Mouse (Mus musculus) right cerebral cortex, adult 2 months (tissue): ENCODE data around the gene Fam209.
A peak's percentile ranks its signal among the peaks of the same experiment; 100 is the strongest.

ENCODE experiments used
- DNase-seq, 2 experiments: peaks; one replicate each; pipeline ENCODE4 v3.0.0; 2021 to 2022; ENCODE audit warnings: low spot score in 2 of 2

Fam209 gene

DNA sequence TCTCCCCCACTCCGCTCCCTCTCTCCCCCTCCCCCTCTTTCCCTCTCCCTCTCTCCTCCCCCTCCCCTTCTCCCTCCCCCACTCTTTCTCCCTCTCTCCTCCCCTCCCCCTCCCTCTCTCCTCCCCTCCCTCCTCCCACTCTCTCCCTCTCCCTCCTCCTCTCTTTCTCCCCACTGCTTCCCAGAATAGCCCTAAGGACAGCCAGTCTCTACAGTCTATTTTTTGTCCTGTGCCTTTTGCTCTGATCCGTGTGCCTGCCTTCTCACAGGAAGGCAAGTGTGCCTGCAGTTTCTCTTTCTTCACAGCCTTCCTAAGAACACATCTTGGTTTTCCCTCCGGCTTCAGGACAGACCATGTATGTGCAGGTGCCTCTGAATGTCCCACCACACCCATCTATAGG is 5.0 kb downstream of the Fam209 start:
- no peak for DNase-seq

- DNase-seq: peak; percentile 65 to 66
Observed at GRCm38 (mm10) chr2:172477860-172478259, 5.5 kb downstream of the Fam209 start.

GRCm38 (mm10) chr2:172480296-172480695 is 8.0 kb downstream of the Fam209 start:
- DNase-seq: no peak

DNA sequence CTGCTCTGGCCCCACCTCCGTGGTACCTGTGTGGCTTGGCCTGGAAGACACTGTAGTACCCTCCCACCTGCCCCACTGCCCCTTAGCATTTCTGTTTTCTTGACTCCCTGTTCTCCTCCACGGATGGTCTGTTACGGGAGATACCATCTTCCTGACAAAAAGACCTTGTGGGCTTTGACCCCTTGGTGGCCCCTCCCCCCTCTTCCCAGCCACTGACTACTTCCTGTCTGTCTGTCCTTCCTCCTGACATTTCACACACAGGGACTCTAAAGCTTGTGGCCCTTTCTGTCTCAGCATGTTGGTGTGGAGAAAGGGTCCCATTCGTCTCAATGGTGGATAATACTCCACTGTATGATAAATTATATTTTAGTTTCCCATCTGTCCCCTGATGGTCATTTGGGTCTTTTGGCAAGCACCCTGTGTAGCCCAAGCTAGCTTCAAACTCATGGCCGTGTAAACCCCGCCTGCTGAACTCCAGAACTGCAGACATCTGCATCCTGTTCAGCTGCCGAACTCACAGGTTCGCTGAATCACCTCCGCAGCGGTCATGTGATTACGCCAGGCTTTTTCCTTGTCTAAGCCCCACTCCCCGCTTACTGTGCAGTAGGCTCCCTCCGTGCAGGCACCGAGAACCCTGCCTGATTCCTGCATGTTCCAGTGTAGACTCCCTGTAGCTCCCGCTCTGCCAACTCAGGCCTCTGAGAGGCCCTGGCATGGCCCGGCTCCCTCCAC is 9.5 kb downstream of the Fam209 start:
- DNase-seq: no peak

DNA sequence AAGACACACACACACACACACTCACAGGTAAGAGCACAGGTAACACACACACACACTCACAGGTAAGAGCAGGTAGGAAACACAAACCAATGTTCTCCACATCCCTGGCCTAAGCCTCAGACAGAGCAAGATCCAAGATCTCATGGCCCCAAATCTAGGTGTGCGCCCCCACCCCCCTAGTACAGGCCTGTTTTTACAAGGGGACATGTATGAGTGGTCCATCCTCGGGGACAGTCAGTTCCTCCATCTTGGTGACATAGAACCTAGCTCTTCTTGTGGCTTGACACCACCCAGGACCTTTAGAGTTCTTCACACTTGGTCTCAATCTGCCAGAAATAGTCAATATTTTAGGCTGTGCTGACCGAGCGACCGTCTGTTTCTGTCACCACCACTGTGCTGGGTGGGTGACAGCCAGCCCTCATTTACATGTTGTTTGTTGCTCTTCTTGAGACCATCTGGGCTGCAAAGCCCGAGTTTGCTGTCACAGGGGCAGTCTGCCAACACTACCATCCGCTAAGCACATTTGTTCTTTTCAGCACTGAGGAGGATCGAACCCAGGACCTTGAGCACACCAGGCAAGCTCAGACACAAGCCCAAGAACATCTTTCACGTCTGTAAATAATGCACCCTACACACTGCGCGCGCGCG is 11.6 kb downstream of the Fam209 start:
- no peak for DNase-seq

DNA sequence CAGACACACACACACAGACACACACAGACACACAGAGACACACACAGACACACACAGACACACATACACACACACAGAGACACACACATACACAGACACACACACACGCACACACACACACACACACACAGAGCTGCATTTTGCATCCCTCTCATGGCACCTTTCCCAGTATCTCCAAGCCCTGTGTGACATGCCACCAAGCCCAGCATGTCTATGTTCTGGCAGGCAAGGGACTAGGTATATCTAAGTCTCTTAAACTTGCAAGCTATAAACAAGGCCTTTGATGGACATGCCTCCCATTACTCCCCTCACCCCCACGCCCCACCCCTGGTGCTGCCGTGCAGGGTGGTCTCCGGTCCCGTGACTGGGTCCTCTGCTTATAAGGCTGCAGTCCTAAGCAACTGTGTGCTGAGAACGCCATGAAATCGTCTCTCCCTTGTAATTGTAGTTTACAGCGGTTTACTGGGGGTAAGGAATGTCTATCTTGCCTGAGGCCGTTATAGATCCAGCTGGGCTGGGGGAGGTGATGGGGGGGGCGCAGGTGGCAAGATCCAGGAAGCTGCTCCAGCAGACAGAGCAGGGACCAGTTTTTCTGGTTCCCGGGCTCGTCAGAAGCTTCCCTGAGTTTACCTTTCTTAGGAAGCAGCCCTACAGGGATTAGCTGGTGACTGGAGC is 12.5 kb downstream of the Fam209 start:
- DNase-seq: no peak

- DNase-seq: no peak
Observed at GRCm38 (mm10) chr2:172496736-172497345, 24.5 kb downstream of the Fam209 start.

- peak in 1 of 2 experiments; percentile 11 for DNase-seq
Observed at GRCm38 (mm10) chr2:172498823-172499222, 26.5 kb downstream of the Fam209 start.

DNA sequence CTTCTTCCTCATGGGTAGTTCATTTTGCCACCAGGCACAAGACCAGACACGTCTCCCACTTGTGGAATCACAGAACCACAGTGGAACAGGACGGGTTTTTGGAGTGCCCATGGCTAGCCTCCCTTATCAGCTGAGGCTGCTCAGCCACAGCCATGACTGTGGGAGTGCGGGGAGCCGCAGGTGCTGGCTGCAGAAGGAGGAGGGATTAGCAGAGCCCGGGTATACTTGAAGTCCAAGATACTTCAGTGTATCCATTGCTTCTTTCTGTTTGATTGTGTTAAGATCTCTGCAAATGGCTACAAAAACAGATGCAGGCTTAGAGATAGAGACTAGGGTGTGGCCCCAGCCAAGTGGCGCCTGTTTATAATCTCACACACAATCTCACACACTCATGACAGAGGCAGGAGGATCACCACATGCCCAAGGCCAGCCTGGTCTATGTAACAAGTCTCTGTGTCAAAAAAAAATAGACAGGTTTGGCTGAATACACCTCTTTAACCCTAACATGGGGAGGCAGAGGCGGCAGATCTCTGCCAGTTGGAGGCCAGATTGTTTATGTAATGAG is 28.5 kb downstream of the Fam209 start:
- DNase-seq: no peak

DNA sequence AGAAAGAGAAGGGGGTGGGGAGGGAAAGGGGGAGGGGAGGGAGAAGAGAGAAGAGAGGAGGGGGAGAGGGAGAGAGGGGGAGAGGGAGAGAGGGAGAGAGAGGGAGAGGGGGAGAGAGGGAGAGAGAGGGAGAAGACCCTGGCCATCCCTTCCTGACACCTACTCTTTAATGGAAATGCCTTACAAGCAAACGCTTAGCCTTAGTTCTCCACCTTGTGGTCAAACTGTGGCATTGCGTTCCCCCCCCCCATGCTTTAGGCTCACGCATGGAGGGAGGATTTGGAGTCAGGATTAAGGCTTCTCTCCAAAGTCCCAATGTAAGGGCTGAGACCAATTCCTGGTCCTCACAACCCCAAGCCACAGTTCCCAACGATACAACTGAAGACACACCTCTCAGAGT is 29.0 kb downstream of the Fam209 start:
- DNase-seq: peak in 1 of 2 experiments; percentile 22

GRCm38 (mm10) chr2:172502168-172502567 is 29.8 kb downstream of the Fam209 start:
- DNase-seq: no peak

GRCm38 (mm10) chr2:172506121-172506520 is 33.8 kb downstream of the Fam209 start:
- no peak for DNase-seq

- DNase-seq: no peak
Observed at GRCm38 (mm10) chr2:172510056-172510712, 37.9 kb downstream of the Fam209 start.

DNA sequence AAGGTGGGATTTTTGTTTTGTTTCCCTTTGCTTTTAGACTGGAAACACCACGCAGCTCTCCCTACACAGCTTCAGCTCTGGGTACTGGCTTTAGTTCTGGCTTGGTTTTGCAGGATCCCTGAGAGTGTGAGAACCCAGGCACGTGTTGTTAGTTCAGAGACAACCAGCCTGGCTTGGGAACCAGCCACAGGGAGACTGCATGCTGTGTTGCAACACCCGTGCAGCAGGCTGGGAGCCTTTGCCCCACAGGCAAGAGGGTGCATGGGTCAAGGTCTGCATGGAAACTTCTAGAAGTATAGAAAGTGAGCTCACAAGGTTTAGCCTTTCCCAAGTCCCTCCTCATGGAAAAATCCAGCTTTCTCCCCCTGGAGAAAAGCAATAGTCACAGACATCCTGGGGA is 38.6 kb downstream of the Fam209 start:
- DNase-seq: no peak

DNA sequence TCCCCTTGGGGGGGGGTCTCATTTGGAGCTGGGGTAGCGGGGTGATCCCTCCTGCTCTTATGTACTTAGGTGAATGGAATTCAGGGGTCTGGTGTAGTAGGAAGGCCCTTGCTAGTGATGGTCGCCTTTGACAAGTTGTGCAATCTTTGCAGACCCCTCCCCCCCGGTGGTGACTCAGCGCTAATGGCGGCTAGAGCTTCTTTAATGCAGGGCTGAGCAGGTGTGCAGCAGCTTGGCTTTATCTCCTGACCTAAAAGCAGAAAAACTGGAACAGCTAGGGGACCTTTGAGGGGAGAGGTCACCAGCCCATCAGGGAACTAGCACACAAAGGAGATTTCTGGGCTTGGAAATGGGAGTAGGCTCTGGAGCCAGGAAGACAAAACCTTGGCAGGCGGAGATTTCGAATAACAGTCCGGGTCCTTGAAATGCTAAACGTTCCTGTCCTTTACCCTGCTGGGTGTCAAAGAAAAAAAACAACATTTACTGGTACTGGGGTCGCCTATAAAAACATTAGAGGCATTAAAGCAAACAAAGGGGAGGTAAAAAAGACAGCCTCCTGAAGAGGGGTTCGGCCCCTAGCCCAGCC is 44.2 kb downstream of the Fam209 start:
- no peak for DNase-seq

DNA sequence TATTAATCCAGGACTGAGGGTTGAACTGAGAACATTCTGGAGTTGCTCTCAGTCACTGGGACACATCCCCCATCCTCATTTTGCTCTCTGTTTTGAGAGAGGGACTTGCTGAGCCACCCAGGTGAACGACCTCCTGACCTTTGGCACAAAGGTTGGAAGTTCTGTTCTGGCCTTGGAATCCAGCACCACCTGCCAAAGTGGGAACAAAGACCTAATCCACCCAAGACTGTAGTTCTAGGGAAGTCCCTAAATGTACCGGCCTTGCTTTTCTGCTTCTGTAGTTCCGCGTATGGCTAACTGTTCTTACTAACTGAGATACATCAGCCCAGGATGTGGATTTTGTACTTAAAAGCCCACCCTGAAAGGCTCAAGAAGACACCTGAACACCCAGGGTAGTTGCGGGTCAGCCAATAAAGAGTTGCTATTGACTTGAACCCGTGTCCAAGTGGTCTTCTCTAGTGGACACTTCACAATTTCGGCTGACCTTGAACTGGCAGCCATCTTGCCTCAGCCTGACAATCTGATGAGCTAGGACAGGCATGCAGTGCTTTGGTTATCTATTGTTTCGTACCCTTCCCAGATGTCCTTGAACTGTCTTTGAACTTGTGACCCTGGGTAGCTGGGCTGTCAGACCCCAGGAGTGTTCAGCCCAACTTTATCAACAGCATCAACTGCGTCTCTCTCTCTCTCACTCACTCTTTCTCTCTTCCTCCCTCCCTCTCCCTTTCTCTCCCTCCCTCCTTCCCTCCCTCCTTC is 48.5 kb downstream of the Fam209 start:
- no peak for DNase-seq

DNA sequence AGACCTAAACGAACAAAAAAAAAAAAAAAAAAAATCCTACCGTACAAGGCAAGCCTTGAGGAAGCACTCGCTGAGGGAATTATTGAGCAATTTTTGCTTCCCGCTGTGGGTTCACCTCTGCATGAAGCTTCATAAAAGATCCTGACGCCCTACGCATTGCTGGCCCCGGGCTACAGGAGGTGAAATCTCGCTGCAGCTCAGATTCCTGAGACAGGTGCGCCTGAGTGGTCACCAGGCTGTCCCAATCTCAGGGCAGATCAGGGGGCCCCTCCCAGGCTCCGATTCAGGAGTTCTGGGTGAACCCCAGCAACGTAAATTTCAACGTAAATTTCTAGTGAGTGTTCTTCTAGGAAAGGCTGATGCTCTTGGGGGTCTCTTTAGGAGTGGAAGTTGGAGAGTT is 50.2 kb downstream of the Fam209 start:
- no peak for DNase-seq
